Mouse (Mus musculus): Measurements from ENCODE around the gene Serpinb5.

GRCm38 (mm10) chr1:106828784-106829183 is 32.2 kb upstream of the Serpinb5 start:
- no peak for TF ChIP-seq CTCF (IDR thresholded peaks at IDR 0.05; ENCODE audit: low read depth)
- TF ChIP-seq EP300 (IDR thresholded peaks at IDR 0.05; ENCODE audit: low read depth): no peak
